Comparison of ENCODE assay signal across 8 mouse cellular contexts in the genomic region with DNA sequence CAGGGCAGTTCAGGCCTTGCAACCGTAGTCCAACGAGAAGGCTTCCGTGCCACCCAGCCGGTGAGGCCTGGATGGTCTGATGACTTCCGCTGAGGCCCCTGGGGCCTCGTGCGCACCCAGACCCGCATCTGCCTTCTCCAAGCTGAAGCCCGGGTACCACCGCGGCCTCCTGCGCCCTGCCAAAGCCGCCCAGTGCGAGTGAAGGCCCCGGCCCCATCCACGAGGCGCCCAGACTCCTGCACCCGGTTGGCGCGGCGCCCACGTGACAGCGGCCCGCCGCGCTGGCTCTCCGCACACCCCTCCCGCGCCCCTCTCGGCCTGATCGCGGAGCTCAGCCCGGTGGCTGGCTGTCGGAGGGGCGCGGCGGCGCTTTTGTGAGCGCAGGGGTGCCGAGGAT. TPM values are rescaled to one million over a fixed set of nuclear protein-coding genes. Genes with fewer than 3 reads are reported as not detected.
A peak's percentile ranks its signal among the peaks of the same experiment; 100 is the strongest.
DNase-seq lines count a peak whose midpoint lies in the region; ATAC-seq lines count a peak whose summit lies in the region.

No protein-coding gene starts in this region.

- DNase-seq in embryo, embryonic 11.5 days (ENCODE audit: low read depth, low spot score): peak; percentile 49
- no peak for DNase-seq in embryo, embryonic 9.5 days (ENCODE audit: extremely low spot score)
- peak; percentile 35 for DNase-seq in ovary, postnatal 10 days (ENCODE audit: low spot score)
- no peak for DNase-seq in ovary, postnatal 36 days (ENCODE audit: low spot score)
- no peak for DNase-seq in limb, embryonic 11.5 days (ENCODE audit: low spot score)
- DNase-seq in yolk sac, embryonic 10.5 days (ENCODE audit: low spot score): no peak

- H3K4me2 ChIP-seq in forebrain, embryonic 15.5 days (replicated peaks): peak overlapping the region; percentile 94
- H3K4me2 ChIP-seq in limb, embryonic 11.5 days (ENCODE audit: low read depth, severe bottlenecking): peak overlapping the region; percentile 97
- peak overlapping the region; percentile 78 for H3K4me2 ChIP-seq in neural tube, embryonic 15.5 days

- peak overlapping the region; percentile 83 for H3K9ac ChIP-seq in forebrain, embryonic 15.5 days (replicated peaks)
- H3K9ac ChIP-seq in limb, embryonic 11.5 days (ENCODE audit: low read length): peak overlapping the region; percentile 80
- H3K9ac ChIP-seq in neural tube, embryonic 15.5 days (replicated peaks): peak overlapping the region; percentile 92

- peak; percentile 24 for ATAC-seq in forebrain, embryonic 15.5 days (replicated peaks)
- peak; percentile 40; the same call in 1 of the 2 replicates for ATAC-seq in limb, embryonic 11.5 days (ENCODE audit: insufficient number of reproducible peaks, low FRiP score, low TSS enrichment, low read depth)
- ATAC-seq in neural tube, embryonic 15.5 days (ENCODE audit: low FRiP score): peak; percentile 60

- no peaks in the 10 kb centered on the region for H3K9me3 ChIP-seq in forebrain, embryonic 15.5 days
- no peaks in the 10 kb centered on the region for H3K9me3 ChIP-seq in limb, embryonic 11.5 days (ENCODE audit: control insufficient read depth, low read length)
- no peaks in the 10 kb centered on the region for H3K9me3 ChIP-seq in neural tube, embryonic 15.5 days (replicated peaks)

- H3K4me3 ChIP-seq in forebrain, embryonic 15.5 days: peak overlapping the region; percentile 79
- H3K4me3 ChIP-seq in limb, embryonic 11.5 days (ENCODE audit: low read depth, low read length): peak overlapping the region; percentile 97
- H3K4me3 ChIP-seq in neural tube, embryonic 15.5 days (replicated peaks): peak overlapping the region; percentile 82

- H3K36me3 ChIP-seq in forebrain, embryonic 15.5 days: peaks cover 32% of the 10 kb centered on the region
- peaks cover 25% of the 10 kb centered on the region for H3K36me3 ChIP-seq in limb, embryonic 11.5 days (ENCODE audit: control insufficient read depth, insufficient read depth, low read length)
- H3K36me3 ChIP-seq in neural tube, embryonic 15.5 days: peaks cover 29% of the 10 kb centered on the region

- H3K4me1 ChIP-seq in forebrain, embryonic 15.5 days: peaks cover 42% of the 10 kb centered on the region
- peaks cover 27% of the 10 kb centered on the region for H3K4me1 ChIP-seq in limb, embryonic 11.5 days (ENCODE audit: control insufficient read depth, insufficient read depth, low read length)
- H3K4me1 ChIP-seq in neural tube, embryonic 15.5 days: peaks cover 45% of the 10 kb centered on the region

- peak overlapping the region; percentile 99 for H3K27ac ChIP-seq in forebrain, embryonic 15.5 days (replicated peaks)
- peak overlapping the region; percentile 97 for H3K27ac ChIP-seq in limb, embryonic 11.5 days (replicated peaks; ENCODE audit: low read depth, low read length)
- H3K27ac ChIP-seq in neural tube, embryonic 15.5 days (replicated peaks): peak overlapping the region; percentile 100

- under 1% methylated on average over 40 of the region's 40 CpGs for WGBS in forebrain, embryonic 15.5 days
- WGBS in limb, embryonic 11.5 days: under 1% methylated on average over 34 of the region's 40 CpGs
- under 1% methylated on average over 40 of the region's 40 CpGs for WGBS in neural tube, embryonic 15.5 days

- no peaks in the 10 kb centered on the region for H3K27me3 ChIP-seq in forebrain, embryonic 15.5 days
- no peaks in the 10 kb centered on the region for H3K27me3 ChIP-seq in limb, embryonic 11.5 days (ENCODE audit: control insufficient read depth, insufficient read depth, low read length)
- no peaks in the 10 kb centered on the region for H3K27me3 ChIP-seq in neural tube, embryonic 15.5 days (replicated peaks)

RNA-seq across cellular contexts. Expression of a gene that starts 0.8 kb away (rescaled TPM):
- 78.3 and 80.6 TPM in 2 replicates for polyA plus RNA-seq in forebrain, embryonic 15.5 days (2015; fragmentation: Nextera tagmentation; extraction: Ambion mirVana)
- polyA plus RNA-seq in limb, embryonic 11.5 days (2014; fragmentation: Nextera tagmentation; extraction: Ambion mirVana): 87.3 and 91.8 TPM in 2 replicates
- 67.9 and 71.0 TPM in 2 replicates for polyA plus RNA-seq in neural tube, embryonic 15.5 days (2015; fragmentation: Nextera tagmentation; extraction: Ambion mirVana)

RNA-seq across cellular contexts. Expression of a gene that starts 27.3 kb away (rescaled TPM):
- 50.0 and 50.1 TPM in 2 replicates for polyA plus RNA-seq in forebrain, embryonic 15.5 days (2015; fragmentation: Nextera tagmentation; extraction: Ambion mirVana)
- polyA plus RNA-seq in limb, embryonic 11.5 days (2014; fragmentation: Nextera tagmentation; extraction: Ambion mirVana): 87.4 and 95.9 TPM in 2 replicates
- 45.4 and 52.4 TPM in 2 replicates for polyA plus RNA-seq in neural tube, embryonic 15.5 days (2015; fragmentation: Nextera tagmentation; extraction: Ambion mirVana)

RNA-seq across cellular contexts. Expression of a gene that starts 39.5 kb away (rescaled TPM):
- 276 and 287 TPM in 2 replicates for polyA plus RNA-seq in forebrain, embryonic 15.5 days (2015; fragmentation: Nextera tagmentation; extraction: Ambion mirVana)
- 266 and 275 TPM in 2 replicates for polyA plus RNA-seq in limb, embryonic 11.5 days (2014; fragmentation: Nextera tagmentation; extraction: Ambion mirVana)
- 266 and 277 TPM in 2 replicates for polyA plus RNA-seq in neural tube, embryonic 15.5 days (2015; fragmentation: Nextera tagmentation; extraction: Ambion mirVana)

RNA-seq across cellular contexts. Expression of a gene that starts 39.5 kb away (rescaled TPM):
- polyA plus RNA-seq in forebrain, embryonic 15.5 days (2015; fragmentation: Nextera tagmentation; extraction: Ambion mirVana): 88.5 and 94.5 TPM in 2 replicates
- polyA plus RNA-seq in limb, embryonic 11.5 days (2014; fragmentation: Nextera tagmentation; extraction: Ambion mirVana): 23.7 and 29.5 TPM in 2 replicates
- polyA plus RNA-seq in neural tube, embryonic 15.5 days (2015; fragmentation: Nextera tagmentation; extraction: Ambion mirVana): 123 and 136 TPM in 2 replicates

Comparison
In these comparisons a context has a peak if more than half of its experiments do, and no peak if none do; other contexts are left out.
1. DNase-seq: peak in embryo, embryonic 11.5 days (single experiment) and ovary, postnatal 10 days (single experiment); none in embryo, embryonic 9.5 days (single experiment), ovary, postnatal 36 days (single experiment), limb, embryonic 11.5 days (single experiment) and yolk sac, embryonic 10.5 days (single experiment).
2. Peak in every context shown above with its lines, with median percentiles within 50 percentile points of each other: ATAC-seq, H3K27ac ChIP-seq, H3K4me2 ChIP-seq, H3K4me3 ChIP-seq and H3K9ac ChIP-seq.